Mouse (Mus musculus) bone marrow, adult 2 months (tissue): ENCODE measurements around the gene Foxo1.

Experiments
- CTCF ChIP-seq: fragments of 200-500 bp; IDR thresholded peaks from 2 replicates; pipeline ENCODE4 v1.5.1; 2011; ENCODE audit warnings: low read length, control low read depth; ENCODE audit not compliant: control insufficient read depth, insufficient read depth
- POLR2A ChIP-seq: fragments of 200-500 bp; IDR thresholded peaks from 2 replicates; pipeline ENCODE4 v1.6.1; 2011; ENCODE audit warnings: low read depth, mild to moderate bottlenecking, control low read depth, low read length, borderline replicate concordance; ENCODE audit not compliant: control insufficient read depth

DNA sequence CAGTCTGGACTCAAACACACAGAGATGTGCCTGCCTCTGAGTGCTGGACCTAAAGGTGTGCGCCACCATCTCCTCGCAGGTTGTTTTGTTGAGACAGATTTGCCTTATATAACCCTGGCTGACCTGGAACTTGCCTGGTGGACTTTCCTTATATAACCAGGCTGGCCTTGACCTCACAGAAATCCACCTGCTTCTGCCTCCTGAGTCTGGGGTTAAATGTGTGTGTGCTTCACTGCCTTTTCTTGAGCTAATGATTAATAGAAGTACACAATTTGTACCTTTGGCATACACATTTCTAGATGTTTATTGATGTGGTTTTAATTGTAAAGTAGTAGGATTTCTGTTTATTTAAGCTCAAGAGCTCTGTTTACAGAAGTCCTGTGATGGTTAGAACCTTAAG is 22.7 kb downstream of the Foxo1 start:
- TF ChIP-seq POLR2A (no peak), CTCF (no peak)
